Mouse (Mus musculus) kidney, embryonic 14.5 days (tissue): ENCODE results near the gene Nufip1. TPM values are rescaled to one million over a fixed set of nuclear protein-coding genes. Genes with fewer than 3 reads are reported as not detected.
"Not testable (repeated sequence)": the region's sequence is repeated elsewhere in the genome, so short reads cannot be mapped to it uniquely, and the experiment has no call there.

Source experiments
- ATAC-seq: fragments of 200-750 bp; cut with Nextera tagmentation; 2 replicates; pipeline ENCODE4 v1.8.0; 2017; ENCODE audit warnings: moderate number of reproducible peaks, mild to moderate bottlenecking, moderate TSS enrichment, moderate library complexity; ENCODE audit not compliant: low FRiP score, low TSS enrichment
- H3K27ac ChIP-seq: fragments of 300-500 bp; sonication (generic); 2 replicates; pipeline ENCODE4 v1.5.1; 2014; ENCODE audit warnings: low read depth, mild to moderate bottlenecking, low read length, moderate library complexity, mixed read lengths
- H3K27me3 ChIP-seq: fragments of 300-500 bp; sonication (generic); 2 replicates; pipeline ENCODE4 v1.6.1; 2014; ENCODE audit warnings: mild to moderate bottlenecking, low read length; ENCODE audit not compliant: control insufficient read depth, insufficient read depth
- H3K36me3 ChIP-seq: fragments of 300-500 bp; sonication (generic); 2 replicates; pipeline ENCODE4 v1.6.1; 2014; ENCODE audit warnings: low read length, mixed read lengths; ENCODE audit not compliant: control insufficient read depth, insufficient read depth
- H3K4me1 ChIP-seq: fragments of 300-500 bp; sonication (generic); 2 replicates; pipeline ENCODE4 v1.6.1; 2014; ENCODE audit warnings: low read length, mixed read lengths; ENCODE audit not compliant: control insufficient read depth, insufficient read depth
- H3K4me2 ChIP-seq: fragments of 300-500 bp; sonication (generic); replicated peaks from 2 replicates; pipeline ENCODE4 v1.6.1; 2014; ENCODE audit warnings: low read depth, mild to moderate bottlenecking, low read length
- H3K4me3 ChIP-seq: fragments of 300-500 bp; sonication (generic); 2 replicates; pipeline ENCODE4 v1.5.1; 2014; ENCODE audit warnings: mild to moderate bottlenecking, low read length
- H3K9ac ChIP-seq: fragments of 300-500 bp; sonication (generic); 2 replicates; pipeline ENCODE4 v1.6.1; 2014; ENCODE audit warnings: low read depth, mild to moderate bottlenecking, low read length, moderate library complexity
- H3K9me3 ChIP-seq: fragments of 300-500 bp; sonication (generic); 2 replicates; pipeline ENCODE4 v1.6.1; 2016; ENCODE audit warnings: low read length; ENCODE audit not compliant: control insufficient read depth
- WGBS: fragments of 180-500 bp; shearing (Covaris S2); extraction: QIAGEN DNeasy Blood & Tissue Kit; methylation state at CpG from one replicate; pipeline ENCODE4 v1.1.7; 2014; 5-methylcytosine and 5-hydroxymethylcytosine counted together
- polyA plus RNA-seq: library from polyadenylated mRNA; unstranded; fragments of >200 nt; fragmentation: Nextera tagmentation; extraction: Ambion mirVana; gene quantifications from 2 replicates; pipeline ENCODE4 v1.2.1, GENCODE M21; 2014

Gene Nufip1
- polyA plus RNA-seq, 1 experiment from 2014 or later: 17.7 TPM

DNA sequence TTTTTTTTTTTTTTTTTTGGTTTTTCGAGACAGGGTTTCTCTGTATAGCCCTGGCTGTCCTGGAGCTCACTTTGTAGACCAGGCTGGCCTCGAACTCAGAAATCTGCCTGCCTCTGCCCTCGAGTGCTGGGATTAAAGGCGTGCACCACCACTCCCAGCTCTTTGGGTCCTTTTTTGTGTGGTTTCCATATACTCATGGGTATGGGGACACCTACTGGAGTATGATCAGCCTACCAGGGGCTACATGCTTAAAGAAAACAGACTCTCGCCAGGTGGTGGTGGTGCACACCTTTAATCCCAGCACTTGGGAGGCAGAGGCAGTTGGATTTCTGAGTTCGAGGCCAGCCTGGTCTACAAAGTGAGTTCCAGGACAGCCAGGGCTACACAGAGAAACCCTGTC lies 49.9 kb downstream of the Nufip1 start:
- not testable (repeated sequence) for H3K9ac ChIP-seq, H3K27ac ChIP-seq, ATAC-seq, H3K4me3 ChIP-seq, H3K4me1 ChIP-seq, H3K27me3 ChIP-seq, H3K36me3 ChIP-seq, H3K4me2 ChIP-seq, H3K9me3 ChIP-seq
- 89% methylated on average over 6 of the region's 6 CpGs for WGBS

DNA sequence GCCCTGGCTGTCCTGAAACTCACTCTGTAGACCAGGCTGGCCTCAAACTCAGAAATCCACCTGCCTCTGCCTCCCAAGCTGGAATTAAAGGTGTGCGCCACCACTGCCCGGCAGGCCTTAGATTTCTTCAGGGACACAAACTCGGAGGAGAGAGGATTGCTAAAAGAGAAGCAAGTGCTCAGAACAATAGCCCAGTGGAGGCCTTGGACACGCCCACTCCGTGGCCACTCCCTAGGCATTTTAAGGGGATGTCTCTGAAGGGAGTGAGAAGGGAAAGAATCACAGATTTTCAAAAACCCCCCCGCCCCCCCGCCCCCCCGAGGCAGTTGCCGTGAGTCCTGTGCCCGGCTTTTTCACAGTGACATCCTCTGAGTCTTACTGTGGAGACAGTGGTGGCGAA lies 53.5 kb downstream of the Nufip1 start:
- Histone ChIP-seq H3K9ac (no peak overlapping the region), H3K27me3 (0 out of 2 replicates have a peak, but pooled peaks cover 6% of the 10 kb centered on the region), H3K9me3 (no peaks in the 10 kb centered on the region), H3K27ac (no peak overlapping the region), H3K4me2 (no peak overlapping the region), H3K36me3 (no peaks in the 10 kb centered on the region), H3K4me1 (no peaks in the 10 kb centered on the region), H3K4me3 (no peak overlapping the region)
- 39% methylated on average over 11 of the region's 11 CpGs for WGBS
- ATAC-seq: no peak

DNA sequence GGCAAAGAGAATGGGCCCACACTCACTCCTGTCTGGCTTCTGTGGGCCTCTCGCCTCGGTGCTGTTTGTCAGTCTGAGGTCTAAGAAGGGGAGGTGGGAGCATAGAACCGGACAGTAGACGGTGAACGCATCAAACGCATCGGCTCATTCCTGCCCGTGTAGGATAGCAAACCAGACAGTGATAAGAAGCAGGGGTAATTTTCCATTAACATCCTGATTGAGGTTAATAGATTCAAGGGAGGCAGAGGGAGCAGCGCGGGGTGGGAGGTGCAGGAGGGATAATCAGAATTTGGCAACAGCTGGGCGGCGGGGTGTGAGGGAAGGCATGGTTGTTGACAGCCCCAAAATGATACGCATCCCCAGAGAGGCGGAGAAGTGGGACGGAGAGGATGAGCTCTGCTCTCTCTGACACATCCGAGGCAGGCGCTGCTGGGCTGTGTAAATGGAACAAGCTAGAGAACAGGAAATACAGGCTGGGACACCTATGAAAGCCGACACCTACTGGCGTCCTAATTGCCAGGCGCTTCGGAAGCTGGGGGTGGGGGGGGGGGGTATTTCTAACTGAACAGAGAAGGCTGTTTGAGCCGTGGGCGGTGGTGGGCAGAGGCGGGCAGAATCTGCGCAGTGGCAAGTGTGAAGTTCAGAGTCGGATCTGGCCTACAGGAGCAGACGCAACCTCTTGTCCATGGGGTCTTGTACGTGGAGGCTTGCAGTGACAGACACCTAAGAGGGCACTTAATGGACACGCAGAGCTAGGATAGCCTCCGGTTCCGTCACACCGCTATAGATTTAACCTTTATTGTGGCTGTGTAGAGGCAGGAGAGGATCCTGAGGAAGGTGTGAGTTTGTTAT lies 54.4 kb downstream of the Nufip1 start:
- no peak overlapping the region for H3K27ac ChIP-seq
- no peaks in the 10 kb centered on the region for H3K9me3 ChIP-seq
- peak overlapping the region; percentile 18 for H3K4me3 ChIP-seq
- H3K36me3 ChIP-seq: no peaks in the 10 kb centered on the region
- peak overlapping the region; percentile 42 for H3K4me2 ChIP-seq
- no peaks in the 10 kb centered on the region for H3K4me1 ChIP-seq
- peak overlapping the region; percentile 23; the same call in 1 of the 2 replicates for H3K9ac ChIP-seq
- 0 out of 2 replicates have a peak, but pooled peaks cover 6% of the 10 kb centered on the region for H3K27me3 ChIP-seq
- peak; percentile 66; the same call in 1 of the 2 replicates for ATAC-seq
- WGBS: 13% methylated on average over 32 of the region's 32 CpGs

DNA sequence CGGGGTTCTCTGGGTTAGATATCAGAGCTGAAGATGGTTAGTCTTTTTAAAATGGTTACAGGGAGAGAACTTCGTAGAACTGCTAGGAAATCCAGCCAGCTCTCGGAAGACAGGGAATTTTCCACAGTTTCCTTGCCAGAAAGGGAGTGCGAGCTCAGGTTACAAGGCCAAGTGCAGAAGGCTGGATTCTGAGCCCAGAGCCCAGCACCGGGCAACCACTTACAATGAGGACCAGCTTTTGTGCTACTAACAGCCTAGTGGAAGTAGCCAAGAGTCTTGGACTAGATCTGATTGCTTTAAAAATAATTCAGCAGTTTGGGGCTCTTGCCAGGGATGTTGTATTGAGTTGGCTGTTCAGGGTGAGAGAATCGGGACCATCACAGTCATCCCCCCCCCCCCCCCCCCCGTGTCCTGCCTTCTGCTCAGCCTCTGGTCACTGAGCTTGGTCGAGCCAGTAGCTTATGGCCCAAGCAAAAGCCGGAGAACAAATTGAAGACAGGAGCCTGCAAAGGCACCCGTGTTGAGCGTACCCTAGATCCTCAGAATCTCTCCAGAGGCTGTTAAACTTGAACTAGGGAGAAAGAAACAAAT lies 59.3 kb downstream of the Nufip1 start:
- Histone ChIP-seq H3K36me3 (no peaks in the 10 kb centered on the region), H3K27me3 (0 out of 2 replicates have a peak, but pooled peaks cover 2% of the 10 kb centered on the region), H3K9ac (no peak overlapping the region), H3K4me3 (no peak overlapping the region), H3K4me1 (no peaks in the 10 kb centered on the region), H3K9me3 (no peaks in the 10 kb centered on the region), H3K27ac (no peak overlapping the region), H3K4me2 (no peak overlapping the region)
- WGBS: 52% methylated on average over 11 of the region's 11 CpGs
- ATAC-seq: no peak

DNA sequence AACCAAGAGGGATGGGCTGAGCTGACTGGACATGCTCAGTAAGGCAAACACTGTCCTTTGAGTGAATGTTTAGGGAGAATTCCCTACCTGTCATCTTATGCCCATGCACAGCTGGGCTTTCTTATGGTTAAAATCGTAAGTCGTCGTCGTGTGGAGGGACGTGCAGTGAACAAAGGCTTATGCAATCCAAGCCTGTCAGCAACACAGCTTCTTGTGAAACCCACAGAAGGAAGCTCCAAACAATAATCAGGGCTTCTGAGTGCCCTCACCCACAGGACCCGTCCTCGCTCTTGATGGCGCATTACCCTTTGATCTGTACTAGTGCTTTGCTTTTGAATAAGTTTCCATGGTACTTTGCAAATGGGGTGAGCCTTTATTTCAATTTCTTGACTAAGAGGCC lies 60.6 kb downstream of the Nufip1 start:
- no peaks in the 10 kb centered on the region for H3K27me3 ChIP-seq

DNA sequence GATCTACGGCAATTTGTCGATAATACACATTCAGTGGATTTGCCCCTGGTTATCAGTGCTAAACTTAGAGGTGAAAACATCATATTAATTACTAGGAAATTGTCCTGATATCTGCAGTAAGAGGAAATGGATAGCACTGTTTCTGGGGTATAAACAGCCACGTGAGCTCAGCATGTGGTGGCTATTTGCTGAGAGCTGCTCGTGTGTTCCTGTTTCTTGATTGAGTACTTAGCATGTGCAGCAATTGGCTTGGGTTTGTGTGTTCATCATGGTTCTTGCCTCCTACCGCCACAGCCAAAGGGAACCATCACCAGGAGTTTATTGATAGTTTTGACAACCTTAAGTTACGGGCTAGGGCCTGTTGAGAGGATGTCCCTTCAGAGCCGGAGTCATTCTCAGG lies 63.6 kb downstream of the Nufip1 start:
- H3K27ac ChIP-seq: no peak overlapping the region
- no peak for ATAC-seq
- WGBS: 85% methylated on average over 7 of the region's 7 CpGs
- no peaks in the 10 kb centered on the region for H3K4me1 ChIP-seq
- H3K9me3 ChIP-seq: no peaks in the 10 kb centered on the region
- H3K9ac ChIP-seq: no peak overlapping the region
- H3K4me2 ChIP-seq: no peak overlapping the region
- H3K27me3 ChIP-seq: no peaks in the 10 kb centered on the region
- H3K4me3 ChIP-seq: no peak overlapping the region
- no peaks in the 10 kb centered on the region for H3K36me3 ChIP-seq

More for the DNA sequence above, 60.6 kb downstream of the Nufip1 start:
- H3K4me3 ChIP-seq: no peak overlapping the region
- WGBS: 80% methylated on average over 8 of the region's 8 CpGs
- no peaks in the 10 kb centered on the region for H3K36me3 ChIP-seq
- H3K9ac ChIP-seq: no peak overlapping the region
- H3K4me1 ChIP-seq: no peaks in the 10 kb centered on the region
- H3K27ac ChIP-seq: no peak overlapping the region
- H3K9me3 ChIP-seq: no peaks in the 10 kb centered on the region
- ATAC-seq: no peak
- no peak overlapping the region for H3K4me2 ChIP-seq

DNA sequence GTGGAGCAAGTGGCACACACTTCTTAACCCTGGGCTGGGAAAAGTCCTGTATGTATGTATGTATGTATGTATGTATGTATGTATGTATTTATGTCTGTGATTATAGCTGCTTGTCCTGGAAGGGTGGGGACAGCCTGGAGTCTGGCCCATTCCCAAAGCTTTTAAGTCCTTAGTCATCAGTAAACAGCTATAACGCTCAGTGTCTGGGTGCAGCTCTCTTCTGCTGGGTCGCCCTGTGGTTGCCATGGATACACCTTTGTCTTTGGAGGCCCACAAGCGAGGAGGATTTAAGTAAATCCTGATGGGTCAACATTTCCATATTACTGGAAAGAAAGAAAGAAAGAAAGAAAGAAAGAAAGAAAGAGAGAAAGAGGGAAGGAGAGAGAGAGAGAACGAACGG lies 65.1 kb downstream of the Nufip1 start:
- no peaks in the 10 kb centered on the region for H3K9me3 ChIP-seq
- no peak overlapping the region for H3K27ac ChIP-seq
- H3K4me2 ChIP-seq: no peak overlapping the region
- H3K27me3 ChIP-seq: no peaks in the 10 kb centered on the region
- WGBS: 49% methylated on average over 5 of the region's 5 CpGs
- H3K36me3 ChIP-seq: no peaks in the 10 kb centered on the region
- H3K9ac ChIP-seq: no peak overlapping the region
- no peak overlapping the region for H3K4me3 ChIP-seq
- H3K4me1 ChIP-seq: no peaks in the 10 kb centered on the region
- no peak for ATAC-seq

DNA sequence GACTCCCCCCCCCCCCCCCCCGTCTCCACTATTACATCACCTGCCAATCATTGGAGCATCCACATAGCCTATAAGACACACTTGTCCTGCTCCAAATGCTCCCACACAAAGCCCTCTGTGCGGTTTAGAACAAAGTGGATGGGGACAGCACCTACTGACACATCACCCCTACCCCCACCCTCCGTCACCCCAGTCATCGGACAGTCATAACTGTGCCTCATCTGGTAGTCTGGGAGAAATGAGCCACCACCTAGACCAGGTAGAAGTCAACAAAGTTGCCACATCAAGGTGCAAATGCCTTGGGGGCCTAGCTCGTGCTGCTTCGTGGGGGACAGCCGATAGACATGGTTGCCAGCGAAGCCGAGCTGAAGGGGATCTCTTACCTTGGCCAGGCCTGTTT lies 66.5 kb downstream of the Nufip1 start:
- Histone ChIP-seq H3K27ac (no peak overlapping the region), H3K4me2 (no peak overlapping the region), H3K4me1 (no peaks in the 10 kb centered on the region), H3K36me3 (no peaks in the 10 kb centered on the region), H3K27me3 (no peaks in the 10 kb centered on the region), H3K9me3 (no peaks in the 10 kb centered on the region), H3K9ac (no peak overlapping the region), H3K4me3 (no peak overlapping the region)
- ATAC-seq: no peak
- WGBS: 93% methylated on average over 9 of the region's 9 CpGs

DNA sequence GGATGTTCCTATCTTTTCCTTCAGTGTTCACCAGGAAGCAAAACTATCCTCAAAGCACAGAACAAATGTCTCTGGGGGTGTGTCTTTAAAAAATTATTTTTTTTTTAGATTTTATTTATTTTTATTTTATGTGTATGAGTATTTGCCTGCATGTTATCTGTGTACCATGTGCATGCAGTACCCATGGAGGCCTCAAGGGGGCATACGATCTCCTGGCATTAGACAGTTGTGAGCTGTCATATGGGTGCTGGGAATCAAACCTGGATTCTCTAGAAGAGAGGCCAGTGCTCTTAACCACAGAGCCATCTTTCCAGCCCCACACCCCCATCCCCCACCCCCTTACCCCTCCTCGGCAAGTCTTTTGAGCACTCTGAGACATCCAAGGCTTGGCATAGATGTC lies 67.8 kb downstream of the Nufip1 start:
- WGBS: 89% methylated on average over 2 of the region's 2 CpGs

More for the DNA sequence above, 67.8 kb downstream of the Nufip1 start:
- ATAC-seq: no peak
- H3K4me3 ChIP-seq: no peak overlapping the region
- no peaks in the 10 kb centered on the region for H3K36me3 ChIP-seq
- H3K9ac ChIP-seq: no peak overlapping the region
- no peaks in the 10 kb centered on the region for H3K4me1 ChIP-seq
- no peak overlapping the region for H3K4me2 ChIP-seq
- no peaks in the 10 kb centered on the region for H3K9me3 ChIP-seq
- H3K27ac ChIP-seq: no peak overlapping the region
- H3K27me3 ChIP-seq: no peaks in the 10 kb centered on the region
